Mouse (Mus musculus) cerebellum, postnatal 4 days (tissue): ENCODE results near the gene Dusp10.

Experiments
- DNase-seq, 2 experiments: peaks; one replicate each; pipeline ENCODE4 v3.0.0; 2022; ENCODE audit warnings: low spot score in 2 of 2, mixed read lengths in 1 of 2

Gene Dusp10

GRCm38 (mm10) chr1:184100927-184101749 is 88.0 kb downstream of the Dusp10 start:
- DNase-seq, result no peak

GRCm38 (mm10) chr1:184101750-184102046 is 88.6 kb downstream of the Dusp10 start:
- no peak for DNase-seq

- no peak for DNase-seq
These were observed 93.7 kb downstream of the Dusp10 start for GRCm38 (mm10) chr1:184106832-184107231.

GRCm38 (mm10) chr1:184107448-184107847 is 94.3 kb downstream of the Dusp10 start:
- DNase-seq, result no peak

GRCm38 (mm10) chr1:184108254-184108653 is 95.2 kb downstream of the Dusp10 start:
- DNase-seq, result no peak

DNA sequence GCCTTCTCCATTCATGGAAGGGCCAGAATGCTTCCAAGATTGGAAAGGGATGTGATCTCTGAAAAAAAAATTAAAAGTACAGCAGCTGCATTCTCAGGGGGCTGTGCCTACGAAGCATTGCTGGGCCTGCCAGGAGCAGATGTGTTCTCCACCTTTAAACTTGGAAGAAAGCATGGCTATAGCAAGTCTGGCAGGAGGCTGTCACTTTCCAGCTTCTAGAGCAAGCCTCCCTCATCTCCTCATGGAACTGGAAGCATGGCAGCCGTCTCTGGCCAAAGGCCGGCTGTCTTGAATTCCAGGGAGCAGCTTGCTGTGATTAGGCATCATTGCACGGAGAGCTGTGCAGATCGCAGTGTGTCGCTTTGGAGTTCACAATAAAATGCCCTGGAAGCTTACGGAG is 104.5 kb downstream of the Dusp10 start:
- DNase-seq, result no peak

- no peak for DNase-seq
These were observed 104.9 kb downstream of the Dusp10 start for GRCm38 (mm10) chr1:184117991-184118390.

DNA sequence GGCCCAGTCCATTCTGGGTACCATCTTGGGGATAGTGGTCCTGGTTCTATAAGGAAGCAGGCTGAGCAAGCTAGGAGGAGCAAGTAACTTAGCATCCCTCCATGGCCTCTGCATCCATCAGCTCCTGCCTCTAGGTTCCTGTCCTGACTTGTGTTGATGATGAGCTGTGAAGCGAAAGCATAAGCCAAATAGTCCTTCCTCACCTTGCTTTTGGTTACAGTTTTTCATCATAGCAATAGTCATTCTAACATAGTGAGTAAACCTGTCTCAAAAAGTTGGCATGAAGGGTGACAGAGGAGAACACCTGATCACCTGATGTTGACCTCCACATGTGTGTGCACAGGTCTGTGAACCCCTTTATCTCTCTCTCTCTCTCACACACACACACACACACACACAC is 105.5 kb downstream of the Dusp10 start:
- DNase-seq, result no peak
